Mouse (Mus musculus) limb, embryonic 12.5 days (tissue): ENCODE results near the gene Tnfaip2. TPM values are rescaled to one million over a fixed set of nuclear protein-coding genes. Genes with fewer than 3 reads are reported as not detected.

Source experiments
- ATAC-seq: fragments of 200-750 bp; cut with Nextera tagmentation; 2 replicates; pipeline ENCODE4 v1.8.0; 2017; ENCODE audit warnings: low read depth, moderate TSS enrichment; ENCODE audit not compliant: insufficient number of reproducible peaks, insufficient read depth, low FRiP score, low TSS enrichment
- H3K27ac ChIP-seq: fragments of 300-500 bp; sonication (generic); 2 replicates; pipeline ENCODE4 v1.5.1; 2016; ENCODE audit warnings: mild to moderate bottlenecking, moderate library complexity
- H3K27me3 ChIP-seq: fragments of 300-500 bp; sonication (generic); 2 replicates; pipeline ENCODE4 v1.6.1; 2016; ENCODE audit warnings: mild to moderate bottlenecking, moderate library complexity
- H3K36me3 ChIP-seq: fragments of 300-500 bp; sonication (generic); 2 replicates; pipeline ENCODE4 v1.6.1; 2016; ENCODE audit warnings: mild to moderate bottlenecking, moderate library complexity
- H3K4me1 ChIP-seq: fragments of 300-500 bp; sonication (generic); replicated peaks from 2 replicates; pipeline ENCODE4 v1.6.1; 2016
- H3K4me2 ChIP-seq: fragments of 300-500 bp; sonication (generic); 2 replicates; pipeline ENCODE4 v1.6.1; 2016; ENCODE audit warnings: mild to moderate bottlenecking, moderate library complexity
- H3K4me3 ChIP-seq: fragments of 300-500 bp; sonication (generic); replicated peaks from 2 replicates; pipeline ENCODE4 v1.5.1; 2016; ENCODE audit warnings: mild to moderate bottlenecking
- H3K9ac ChIP-seq: fragments of 300-500 bp; sonication (generic); replicated peaks from 2 replicates; pipeline ENCODE4 v1.6.1; 2016; ENCODE audit warnings: mild to moderate bottlenecking, moderate library complexity
- H3K9me3 ChIP-seq: fragments of 300-500 bp; sonication (generic); 2 replicates; pipeline ENCODE4 v1.6.1; 2016; ENCODE audit warnings: mild to moderate bottlenecking, moderate library complexity
- WGBS: fragments of 180-500 bp; shearing (Covaris S2); methylation state at CpG from one replicate; pipeline ENCODE4 v1.1.7; 2016; 5-methylcytosine and 5-hydroxymethylcytosine counted together
- polyA plus RNA-seq: library from polyadenylated mRNA; unstranded; fragments of >200 nt; fragmentation: Nextera tagmentation; extraction: Ambion mirVana; gene quantifications from 2 replicates; pipeline ENCODE4 v1.2.1, GENCODE M21; 2016

Tnfaip2 gene
- polyA plus RNA-seq, 1 experiment from 2014 or later = 4.1 TPM

- peak overlapping the region; percentile 48 for H3K9ac ChIP-seq
- no peaks in the 10 kb centered on the region for H3K36me3 ChIP-seq
- H3K9me3 ChIP-seq = no peaks in the 10 kb centered on the region
- H3K4me3 ChIP-seq = peak overlapping the region; percentile 40
- peaks cover 98% of the 10 kb centered on the region for H3K27me3 ChIP-seq
- peak overlapping the region; percentile 69 for H3K4me2 ChIP-seq
- 1% methylated on average over 40 of the region's 40 CpGs for WGBS
- peaks cover 42% of the 10 kb centered on the region for H3K4me1 ChIP-seq
- 0 out of 2 replicates have a peak overlapping the region, but pooled peaks have one; percentile 45 for H3K27ac ChIP-seq
- no peak for ATAC-seq
These were observed 13.0 kb upstream of the Tnfaip2 start for GRCm38 (mm10) chr12:111428961-111429911.

- Histone ChIP-seq H3K9me3 (no peaks in the 10 kb centered on the region), H3K27me3 (peaks cover 98% of the 10 kb centered on the region), H3K36me3 (no peaks in the 10 kb centered on the region), H3K27ac (no peak overlapping the region), H3K9ac (0 out of 2 replicates have a peak overlapping the region, but pooled peaks have one; percentile 18), H3K4me2 (peak overlapping the region; percentile 69), H3K4me1 (peaks cover 46% of the 10 kb centered on the region), H3K4me3 (peak overlapping the region; percentile 40)
- no peak for ATAC-seq
- 9% methylated on average over 27 of the region's 27 CpGs for WGBS
These were observed 12.0 kb upstream of the Tnfaip2 start for GRCm38 (mm10) chr12:111430049-111430867.

DNA sequence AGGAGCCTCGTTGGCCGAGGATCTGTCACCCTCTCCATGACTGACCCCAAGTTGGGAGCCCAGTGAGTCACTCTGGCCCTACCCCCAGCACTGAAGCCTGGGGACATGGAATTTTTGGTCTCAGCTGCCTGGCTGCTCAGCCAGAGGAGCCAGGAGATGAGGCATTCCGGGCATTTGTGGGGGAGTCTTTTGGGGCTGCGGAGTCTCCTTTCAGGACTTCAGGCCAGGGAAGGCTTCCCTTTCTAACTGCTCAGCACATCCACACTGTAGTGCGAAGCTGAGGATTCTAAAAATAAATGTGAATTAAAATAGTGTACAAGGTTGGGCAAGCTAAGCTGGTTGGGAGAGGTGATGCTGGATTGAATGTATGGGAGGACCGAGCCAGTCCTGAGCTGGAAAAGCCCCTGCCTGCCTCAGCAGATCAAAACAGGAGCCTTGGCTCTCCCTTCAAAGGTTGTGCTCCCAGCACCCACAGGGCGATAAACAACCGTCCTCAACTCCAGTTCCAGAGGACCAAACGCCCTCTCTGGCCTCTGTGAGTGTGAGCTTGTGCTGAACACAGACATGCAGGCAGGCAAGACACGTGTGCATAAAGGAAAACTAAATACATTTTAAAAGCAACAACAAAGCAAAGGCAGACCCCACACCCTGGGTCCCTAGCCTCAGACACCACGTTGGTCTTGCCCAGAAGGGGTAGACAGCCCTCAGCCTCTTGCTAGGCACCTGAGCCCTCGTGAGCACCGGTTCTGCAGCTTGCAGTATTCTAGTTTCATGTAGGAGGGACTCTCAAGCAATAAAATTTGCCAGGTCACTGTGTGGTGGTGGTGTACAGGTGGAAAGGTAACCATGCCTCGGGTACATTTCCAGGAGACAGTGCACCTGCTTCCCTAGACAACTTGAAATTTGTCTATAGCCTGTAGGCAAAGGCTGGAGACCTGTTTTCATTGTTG, 11.1 kb upstream of the Tnfaip2 start:
- Histone ChIP-seq H3K4me1 (peaks cover 39% of the 10 kb centered on the region), H3K9ac (0 out of 2 replicates have a peak overlapping the region, but pooled peaks have one; percentile 0), H3K4me2 (no peak overlapping the region), H3K9me3 (no peaks in the 10 kb centered on the region), H3K4me3 (no peak overlapping the region), H3K27me3 (peaks cover 97% of the 10 kb centered on the region), H3K27ac (no peak overlapping the region), H3K36me3 (no peaks in the 10 kb centered on the region)
- ATAC-seq = no peak
- 21% methylated on average over 14 of the region's 14 CpGs for WGBS

- H3K4me1 ChIP-seq = peaks cover 39% of the 10 kb centered on the region
- no peak overlapping the region for H3K27ac ChIP-seq
These were observed 10.2 kb upstream of the Tnfaip2 start for GRCm38 (mm10) chr12:111432097-111432496.

DNA sequence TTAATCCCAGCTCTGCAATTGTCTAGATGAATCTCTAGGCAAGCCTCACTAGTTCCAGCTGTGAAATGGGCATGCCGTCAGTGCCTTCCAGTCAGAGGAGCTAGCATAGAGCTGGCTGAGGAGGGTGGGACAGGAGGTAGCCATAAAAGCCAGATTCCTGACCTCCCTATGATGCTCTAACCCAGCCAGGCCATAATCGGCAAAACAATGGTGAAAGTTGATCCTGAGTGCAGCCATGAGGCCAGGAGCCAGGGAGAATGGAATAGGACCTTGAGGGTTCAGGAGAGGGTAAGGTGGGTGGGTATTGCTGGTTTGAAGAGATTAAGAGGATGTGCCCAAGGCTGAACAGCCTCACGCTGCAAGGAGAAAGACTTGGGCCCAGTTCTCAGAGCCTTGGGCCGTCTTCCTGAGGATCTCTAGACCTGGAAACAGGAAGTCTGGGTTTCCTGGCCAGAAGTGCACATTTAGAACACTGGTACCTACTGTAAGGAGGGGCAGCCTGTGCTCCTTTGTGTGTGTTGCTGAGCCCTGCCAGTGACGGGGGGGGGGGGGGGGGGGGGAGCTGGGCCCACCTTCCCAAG, 9.4 kb upstream of the Tnfaip2 start:
- Histone ChIP-seq H3K9me3 (no peaks in the 10 kb centered on the region), H3K4me1 (peaks cover 38% of the 10 kb centered on the region), H3K9ac (no peak overlapping the region), H3K4me3 (no peak overlapping the region), H3K36me3 (no peaks in the 10 kb centered on the region), H3K27me3 (peaks cover 98% of the 10 kb centered on the region), H3K27ac (0 out of 2 replicates have a peak overlapping the region, but pooled peaks have one; percentile 47), H3K4me2 (no peak overlapping the region)
- WGBS = 35% methylated on average over 5 of the region's 5 CpGs
- ATAC-seq = no peak

More at GRCm38 (mm10) chr12:111432097-111432496, 10.2 kb upstream of the Tnfaip2 start:
- 30% methylated on average over 4 of the region's 4 CpGs for WGBS
- H3K36me3 ChIP-seq = no peaks in the 10 kb centered on the region
- H3K4me3 ChIP-seq = no peak overlapping the region
- H3K9ac ChIP-seq = no peak overlapping the region
- H3K4me2 ChIP-seq = no peak overlapping the region
- no peaks in the 10 kb centered on the region for H3K9me3 ChIP-seq
- no peak for ATAC-seq
- peaks cover 98% of the 10 kb centered on the region for H3K27me3 ChIP-seq

- H3K4me3 ChIP-seq = no peak overlapping the region
- no peaks in the 10 kb centered on the region for H3K9me3 ChIP-seq
- no peak for ATAC-seq
- H3K27ac ChIP-seq = no peak overlapping the region
- H3K27me3 ChIP-seq = peaks cover 97% of the 10 kb centered on the region
- H3K4me1 ChIP-seq = peaks cover 25% of the 10 kb centered on the region
- H3K36me3 ChIP-seq = no peaks in the 10 kb centered on the region
- H3K4me2 ChIP-seq = no peak overlapping the region
- WGBS = 20% methylated on average over 7 of the region's 7 CpGs
- no peak overlapping the region for H3K9ac ChIP-seq
These were observed 8.0 kb upstream of the Tnfaip2 start for GRCm38 (mm10) chr12:111434164-111434744.

DNA sequence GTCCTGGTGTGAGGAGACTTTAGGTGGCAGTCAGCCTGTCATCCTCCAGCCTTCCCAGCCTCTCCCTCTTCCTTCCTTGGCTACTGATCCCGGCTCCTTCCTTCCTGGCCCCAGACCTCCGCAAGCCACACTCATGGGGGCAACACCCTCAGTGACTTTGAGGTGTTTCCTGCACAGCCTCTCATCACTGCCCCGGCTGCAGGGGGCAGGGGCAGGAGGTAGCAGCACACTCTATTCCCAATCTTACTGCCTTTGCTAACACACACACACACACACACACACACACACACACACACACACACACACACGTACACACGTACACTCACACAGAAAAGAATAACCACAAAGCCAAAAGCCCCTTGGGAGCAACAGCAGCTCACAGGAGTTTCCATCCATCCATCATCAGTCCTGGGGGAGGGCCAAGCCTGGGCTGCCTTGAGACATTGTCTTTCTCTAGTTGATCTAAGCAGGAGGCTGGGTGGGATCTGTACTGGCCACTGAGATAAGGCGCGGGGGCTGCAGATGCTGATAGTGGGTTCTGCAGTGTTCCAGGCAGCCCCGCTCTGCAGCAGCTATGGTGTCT, 7.4 kb upstream of the Tnfaip2 start:
- no peaks in the 10 kb centered on the region for H3K36me3 ChIP-seq
- H3K4me3 ChIP-seq = no peak overlapping the region
- H3K27me3 ChIP-seq = peaks cover 95% of the 10 kb centered on the region
- no peaks in the 10 kb centered on the region for H3K9me3 ChIP-seq
- WGBS = 51% methylated on average over 8 of the region's 8 CpGs
- no peak overlapping the region for H3K4me2 ChIP-seq
- H3K4me1 ChIP-seq = peaks cover 21% of the 10 kb centered on the region
- H3K9ac ChIP-seq = no peak overlapping the region
- H3K27ac ChIP-seq = no peak overlapping the region
- no peak for ATAC-seq

- H3K4me1 ChIP-seq = peaks cover 11% of the 10 kb centered on the region
- H3K9ac ChIP-seq = no peak overlapping the region
- H3K4me2 ChIP-seq = no peak overlapping the region
- H3K27me3 ChIP-seq = peaks cover 94% of the 10 kb centered on the region
- H3K4me3 ChIP-seq = no peak overlapping the region
- H3K27ac ChIP-seq = no peak overlapping the region
- WGBS = 86% methylated on average over 3 of the region's 3 CpGs
- no peaks in the 10 kb centered on the region for H3K9me3 ChIP-seq
- no peaks in the 10 kb centered on the region for H3K36me3 ChIP-seq
- no peak for ATAC-seq
These were observed 6.1 kb upstream of the Tnfaip2 start for GRCm38 (mm10) chr12:111436170-111436569.

- no peak for ATAC-seq
- no peak overlapping the region for H3K4me2 ChIP-seq
- WGBS = 70% methylated on average over 8 of the region's 8 CpGs
- H3K9me3 ChIP-seq = no peaks in the 10 kb centered on the region
- peaks cover 11% of the 10 kb centered on the region for H3K4me1 ChIP-seq
- H3K27ac ChIP-seq = no peak overlapping the region
- no peak overlapping the region for H3K4me3 ChIP-seq
- no peaks in the 10 kb centered on the region for H3K36me3 ChIP-seq
- H3K27me3 ChIP-seq = peaks cover 94% of the 10 kb centered on the region
- no peak overlapping the region for H3K9ac ChIP-seq
These were observed 5.6 kb upstream of the Tnfaip2 start for GRCm38 (mm10) chr12:111436640-111437039.
